Mouse (Mus musculus): ENCODE results near the gene Ap2s1.
"Not testable (repeated sequence)": the region's sequence is repeated elsewhere in the genome, so short reads cannot be mapped to it uniquely, and the experiment has no call there.

Ap2s1 gene

DNA sequence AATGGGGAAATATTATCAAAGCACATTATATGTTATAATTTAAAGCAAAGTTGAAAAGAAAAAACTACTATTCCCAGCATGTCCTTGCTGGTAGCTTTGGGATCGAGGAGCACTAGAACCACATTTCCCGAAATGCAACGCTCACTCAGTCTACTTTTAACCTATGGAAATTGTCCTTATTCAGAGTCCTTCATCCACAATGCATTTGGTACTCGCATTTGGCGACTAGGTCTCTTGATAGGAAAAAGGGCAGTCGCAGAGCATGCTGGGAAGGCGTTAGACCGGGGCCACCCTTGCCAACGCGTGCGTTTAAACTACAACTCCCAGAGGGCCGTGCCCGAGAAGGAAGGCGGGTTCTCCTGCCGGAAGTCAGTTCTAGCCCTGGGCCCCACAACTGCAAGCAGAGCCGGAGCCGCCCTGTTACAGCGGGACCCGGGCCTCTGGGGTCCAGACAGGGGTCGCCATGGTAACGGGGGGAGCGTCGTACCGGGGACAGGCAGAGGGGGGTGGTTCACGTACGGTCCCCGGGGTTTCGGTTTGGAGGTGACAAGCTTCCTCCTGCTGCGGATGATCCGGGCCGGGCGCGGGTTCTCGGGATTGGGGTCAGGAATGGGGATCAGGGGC, at the start of gene Ap2s1:
Ap2s1 (plus strand) TSS at position 338 of the 624 bp plus-strand sequence.
- peak; percentile 93 to 98 for DNase-seq (ENCODE audit: low spot score in 2 of 2)

GRCm38 (mm10) chr7:16689196-16689595, 49.0 kb upstream of the Ap2s1 start:
- no peak for DNase-seq (ENCODE audit: low spot score in 2 of 2)

- peak in 1 of 2 experiments; percentile 59 for DNase-seq (ENCODE audit: low spot score in 2 of 2)
These were observed 43.2 kb upstream of the Ap2s1 start for GRCm38 (mm10) chr7:16695025-16695424.

DNA sequence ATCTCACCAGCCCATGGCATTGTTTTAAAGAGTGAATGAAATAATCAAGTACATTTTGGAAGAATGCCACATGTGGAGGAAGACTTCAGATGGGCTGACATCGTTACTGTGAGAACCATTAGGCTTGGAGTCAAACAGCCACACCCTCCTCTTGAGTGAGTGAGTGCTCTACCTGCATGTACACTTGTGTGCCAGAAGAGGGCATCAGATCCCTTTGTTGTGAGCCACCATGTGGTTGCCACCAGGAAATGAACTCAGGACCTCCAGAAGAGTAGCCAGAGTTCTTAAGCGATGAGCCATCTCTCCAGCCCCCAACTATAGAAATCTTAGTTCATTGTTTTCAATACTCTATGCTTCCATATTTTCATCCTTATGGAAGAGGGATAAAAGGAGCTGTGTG, 39.2 kb upstream of the Ap2s1 start:
- DNase-seq (ENCODE audit: low spot score in 2 of 2): no peak

DNA sequence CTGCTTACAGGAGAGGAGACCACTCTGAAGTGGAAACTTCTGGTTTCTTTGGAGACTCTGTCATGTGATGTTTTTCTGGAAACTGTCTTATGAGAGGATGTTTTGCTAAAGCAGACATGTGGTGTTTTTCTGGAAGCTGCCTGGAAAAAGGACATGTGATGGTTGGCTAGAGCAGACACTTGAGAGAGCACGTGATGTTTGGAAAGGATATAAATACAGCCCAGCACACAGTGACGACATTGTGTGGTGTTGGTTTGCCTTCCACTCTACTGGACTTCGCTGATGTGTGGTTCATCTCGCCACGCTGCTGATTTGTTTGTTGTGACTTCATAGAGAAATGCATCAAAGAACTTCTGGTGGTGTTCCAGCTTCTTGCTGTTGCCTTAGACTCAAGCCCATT, 37.6 kb upstream of the Ap2s1 start:
- DNase-seq (ENCODE audit: low spot score in 2 of 2): no peak

- no peak for DNase-seq (ENCODE audit: low spot score in 2 of 2)
These were observed 31.8 kb upstream of the Ap2s1 start for GRCm38 (mm10) chr7:16706385-16706784.

- no peak for DNase-seq (ENCODE audit: low spot score in 2 of 2)
These were observed 30.0 kb upstream of the Ap2s1 start for GRCm38 (mm10) chr7:16708244-16708643.

GRCm38 (mm10) chr7:16710604-16711003, 27.6 kb upstream of the Ap2s1 start:
- no peak for DNase-seq (ENCODE audit: low spot score in 2 of 2)

DNA sequence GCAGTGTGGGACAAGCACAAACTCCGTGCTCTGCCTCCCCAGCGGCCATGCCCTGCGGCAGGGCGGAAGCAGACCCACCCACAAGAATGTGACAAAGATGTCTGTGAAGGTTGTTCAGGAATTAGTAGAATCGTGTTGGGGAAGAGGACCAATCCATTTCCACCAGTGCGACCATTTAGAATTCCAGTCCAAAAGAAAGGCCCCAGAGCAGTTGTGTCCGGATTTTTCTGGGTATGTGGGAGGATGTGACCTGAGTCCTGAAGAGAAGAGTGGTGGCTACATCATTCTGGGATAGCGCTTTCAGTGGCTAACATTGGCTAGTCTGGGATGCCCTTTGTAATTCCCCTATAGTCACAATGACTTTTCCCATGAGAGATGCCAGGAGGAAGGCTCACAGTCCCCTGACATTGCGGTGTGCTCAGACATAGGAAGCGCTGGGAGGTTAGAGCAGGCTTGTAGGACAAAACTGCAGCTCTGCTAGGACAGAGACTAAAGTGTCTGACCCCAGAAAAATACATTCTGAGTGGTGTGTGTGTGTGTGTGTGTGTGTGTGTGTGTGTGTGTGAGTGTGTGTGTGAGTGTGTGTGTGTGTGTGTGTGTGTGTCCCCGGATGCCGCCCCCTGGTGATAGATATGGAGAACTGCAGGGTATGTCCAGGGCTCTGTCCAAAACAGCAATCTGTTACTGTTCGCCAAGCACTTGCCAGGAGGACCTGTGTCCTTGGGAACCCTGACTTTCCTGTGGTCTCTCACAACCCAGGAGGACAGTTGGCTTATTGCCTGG, 25.4 kb upstream of the Ap2s1 start:
- DNase-seq (ENCODE audit: low spot score in 2 of 2): no peak

- DNase-seq (ENCODE audit: low spot score in 2 of 2): not testable (repeated sequence)
These were observed 21.6 kb upstream of the Ap2s1 start for GRCm38 (mm10) chr7:16716456-16717152.

- DNase-seq (ENCODE audit: low spot score in 2 of 2): no peak
These were observed 16.6 kb upstream of the Ap2s1 start, which contains the start of gene Ceacam9 for GRCm38 (mm10) chr7:16721629-16722028. Ceacam9 (plus strand) TSS chr7:16721929.

GRCm38 (mm10) chr7:16722490-16722889, 15.7 kb upstream of the Ap2s1 start:
- not testable (repeated sequence) for DNase-seq (ENCODE audit: low spot score in 2 of 2)

GRCm38 (mm10) chr7:16728596-16729348, 9.4 kb upstream of the Ap2s1 start:
- peak; percentile 48 to 84 for DNase-seq (ENCODE audit: low spot score in 2 of 2)

DNA sequence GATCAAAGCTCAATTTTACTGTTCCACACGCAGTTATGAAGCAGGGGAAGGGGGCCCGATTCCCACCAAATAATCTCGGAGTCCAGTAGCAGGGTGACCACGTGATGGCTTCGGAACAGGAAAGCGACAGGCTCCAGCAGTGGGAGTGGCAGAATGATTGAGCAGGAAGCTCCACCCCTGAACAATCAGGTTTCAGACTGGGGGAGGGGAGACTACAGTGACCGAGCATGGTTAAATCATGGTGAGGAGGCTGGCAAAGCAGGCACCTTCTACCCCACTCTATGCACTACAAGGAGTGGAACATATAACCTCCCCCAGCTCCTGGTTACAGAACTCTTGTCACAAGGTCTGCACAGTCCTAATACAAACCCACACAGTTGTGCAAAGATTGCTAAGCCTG, 8.6 kb upstream of the Ap2s1 start:
- DNase-seq (ENCODE audit: low spot score in 2 of 2): not testable (repeated sequence)

DNA sequence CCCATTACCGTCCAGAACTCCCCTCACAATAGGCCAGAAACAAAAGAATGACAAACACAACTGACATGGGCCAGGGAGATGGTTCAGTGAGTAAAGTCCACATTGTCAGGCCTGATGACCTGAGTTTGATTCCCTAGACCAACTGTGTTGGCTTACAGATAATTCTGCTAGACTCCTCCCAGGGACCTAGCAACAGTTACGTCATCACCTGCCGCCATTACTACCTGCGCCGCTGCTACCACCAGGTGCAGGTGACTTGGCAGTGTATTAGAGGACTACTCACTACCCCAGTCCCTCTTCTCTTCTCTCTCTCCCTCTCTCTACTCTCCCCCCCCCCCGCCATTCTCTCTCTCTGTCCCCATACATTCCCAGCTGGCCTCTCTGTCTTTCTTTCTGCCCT, 7.4 kb upstream of the Ap2s1 start:
- no peak for DNase-seq (ENCODE audit: low spot score in 2 of 2)

GRCm38 (mm10) chr7:16731893-16732422, 6.3 kb upstream of the Ap2s1 start:
- DNase-seq (ENCODE audit: low spot score in 2 of 2): no peak

- no peak for DNase-seq (ENCODE audit: low spot score in 2 of 2)
These were observed 571 bp upstream of the Ap2s1 start for GRCm38 (mm10) chr7:16737606-16738072.

- no peak for DNase-seq (ENCODE audit: low spot score in 2 of 2)
These were observed 920 bp downstream of the Ap2s1 start for GRCm38 (mm10) chr7:16739056-16739604.

DNA sequence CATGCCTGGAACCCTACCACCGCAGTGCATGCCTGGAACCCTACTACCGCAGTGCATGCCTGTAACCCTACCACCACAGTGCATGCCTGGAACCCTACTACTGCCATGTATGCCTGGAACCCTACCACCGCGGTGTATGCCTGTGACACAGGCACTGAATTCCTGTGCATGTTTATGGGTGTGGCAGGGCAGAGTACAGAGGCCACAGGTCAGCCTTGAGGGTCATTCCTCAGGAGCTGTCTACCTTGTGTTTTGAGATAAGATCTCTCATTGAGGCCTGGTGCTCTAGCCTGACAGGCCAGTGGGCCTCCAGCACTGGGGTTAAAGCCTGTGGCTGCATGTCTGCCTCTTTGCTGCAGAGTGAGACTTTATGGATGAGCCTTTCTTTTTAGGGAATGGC, 7.2 kb downstream of the Ap2s1 start:
- no peak for DNase-seq (ENCODE audit: low spot score in 2 of 2)

- peak; percentile 38 to 68 for DNase-seq (ENCODE audit: low spot score in 2 of 2)
These were observed 7.9 kb downstream of the Ap2s1 start for GRCm38 (mm10) chr7:16746093-16746492.

DNA sequence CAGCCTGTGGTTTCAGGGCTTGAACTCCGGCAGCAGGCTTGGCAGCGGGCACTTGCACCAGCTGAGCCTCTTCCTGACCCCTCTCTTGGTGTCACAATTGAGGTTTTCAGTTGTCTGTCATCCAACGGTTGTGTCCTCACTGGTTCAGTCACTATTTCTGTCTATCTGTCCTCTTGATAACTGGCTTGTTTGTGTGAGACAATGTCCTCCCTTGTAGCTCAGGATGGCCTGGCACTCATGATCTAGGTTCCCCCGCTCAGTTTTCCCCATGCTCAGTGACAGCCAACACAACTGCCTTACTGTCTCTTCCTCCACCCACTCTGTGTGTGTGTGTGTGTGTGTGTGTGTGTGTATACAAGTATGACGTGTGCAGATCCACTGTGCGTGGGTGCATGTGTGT, 9.4 kb downstream of the Ap2s1 start:
- no peak for DNase-seq (ENCODE audit: low spot score in 2 of 2)

Measured in spleen, postnatal 10 days (tissue).